Mouse (Mus musculus) right cerebral cortex, postnatal 25 days (tissue): Measurements from ENCODE around the gene Atp6v0e.

Experiments used
- DNase-seq: peaks from one replicate; pipeline ENCODE4 v3.0.0; 2022

Atp6v0e gene

DNA sequence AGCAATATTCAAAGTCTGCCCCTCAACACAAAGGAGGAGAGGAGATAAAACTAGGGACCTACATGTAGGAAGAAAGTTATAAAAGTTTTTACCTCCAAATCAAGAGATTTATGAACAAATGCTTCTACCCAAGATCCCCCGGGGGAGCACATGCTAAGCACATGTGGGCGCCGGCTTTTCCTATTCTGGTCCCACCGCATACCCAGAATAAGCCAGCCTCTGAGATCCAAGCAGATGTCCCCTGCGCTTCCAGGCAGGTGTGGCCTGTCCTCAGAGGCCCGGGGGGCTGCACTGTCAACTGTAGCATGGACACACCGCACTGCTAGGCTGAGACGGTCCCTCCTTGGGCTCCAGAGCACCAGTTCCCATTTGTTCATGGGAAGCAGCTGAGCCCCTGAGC lies 19.6 kb upstream of the Atp6v0e start:
- DNase-seq = no peak

DNA sequence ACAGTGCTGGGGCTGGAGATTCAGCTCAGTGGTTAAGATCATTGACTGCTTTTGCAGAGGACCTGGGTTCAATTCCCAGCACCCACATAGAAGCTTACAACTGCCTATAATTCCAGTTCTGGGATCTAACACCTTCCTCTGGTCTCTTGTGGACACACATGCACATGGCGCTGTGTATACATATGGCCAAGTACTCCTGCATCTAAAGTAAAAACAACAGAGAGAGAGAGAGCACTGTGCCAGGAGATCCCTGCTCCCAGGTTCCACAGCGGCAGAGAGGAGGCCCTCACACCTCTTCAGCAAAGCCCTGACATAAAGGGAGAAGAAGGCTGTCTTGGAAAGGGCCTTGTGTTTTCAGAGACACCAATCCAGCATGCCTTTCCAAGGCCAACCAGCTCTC lies 19.0 kb upstream of the Atp6v0e start:
- DNase-seq = no peak

DNA sequence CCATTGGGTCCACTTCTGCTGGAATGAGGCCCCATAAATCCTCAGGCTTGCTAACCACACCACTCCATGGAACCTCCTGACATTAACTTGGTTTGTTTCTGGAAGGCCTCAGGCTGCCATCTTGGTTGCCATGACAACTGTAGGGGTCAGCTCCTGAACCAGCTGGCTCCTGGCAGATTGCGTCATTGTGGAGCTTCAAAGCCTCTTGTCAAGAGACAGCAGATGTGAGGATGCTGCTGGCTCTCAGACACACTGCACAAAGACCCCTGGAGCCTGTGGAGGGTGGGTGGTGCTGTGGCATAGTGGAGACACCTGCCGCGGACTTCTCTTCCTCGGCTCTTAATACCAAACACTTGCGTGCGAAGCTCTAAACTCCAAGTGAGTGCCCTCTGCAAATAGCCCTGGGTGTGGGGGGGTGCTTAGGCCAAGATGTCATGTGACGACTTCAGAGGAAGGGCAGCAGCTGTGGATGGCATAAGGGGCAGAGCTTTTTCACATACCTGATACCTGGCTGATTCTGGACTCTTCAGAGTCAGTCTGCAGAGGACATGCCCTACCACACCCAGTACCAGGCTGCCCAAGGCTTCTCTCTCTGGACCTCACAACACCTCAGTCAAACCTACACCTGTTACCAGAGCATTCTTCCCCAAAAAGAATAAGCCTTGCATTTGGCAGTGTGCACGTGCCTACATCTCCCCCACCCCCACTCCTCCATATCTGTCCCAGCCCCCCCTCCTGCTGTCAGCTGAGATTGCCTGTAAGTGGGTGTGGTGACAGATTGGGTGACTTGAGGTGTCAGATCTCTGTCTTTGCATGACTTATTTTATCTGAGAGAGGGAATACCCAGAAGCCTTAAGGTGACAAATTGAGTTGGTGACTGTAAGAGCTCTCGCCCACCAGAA lies 18.3 kb upstream of the Atp6v0e start:
- no peak for DNase-seq

DNA sequence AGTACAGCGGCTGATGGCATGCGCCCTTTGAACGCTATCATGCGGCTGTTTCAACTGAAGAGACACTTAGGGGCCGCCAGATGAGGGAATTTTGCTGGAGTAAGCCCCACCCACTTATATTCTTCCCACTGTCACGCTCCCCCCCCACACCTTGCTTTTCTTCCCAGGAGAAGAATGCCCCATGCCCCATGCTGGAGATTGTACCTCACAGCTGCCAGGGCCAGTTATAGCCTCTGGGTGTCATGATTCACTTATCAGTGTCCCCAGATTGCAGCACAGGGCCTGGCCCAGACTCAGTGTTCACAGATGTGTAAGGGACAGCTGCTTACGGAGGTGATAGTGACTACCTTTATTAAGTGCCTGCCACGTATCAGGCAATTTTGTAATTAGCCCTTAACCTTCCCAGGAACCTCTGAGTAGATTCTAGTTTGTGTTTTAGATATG lies 17.6 kb upstream of the Atp6v0e start:
- DNase-seq = no peak

DNA sequence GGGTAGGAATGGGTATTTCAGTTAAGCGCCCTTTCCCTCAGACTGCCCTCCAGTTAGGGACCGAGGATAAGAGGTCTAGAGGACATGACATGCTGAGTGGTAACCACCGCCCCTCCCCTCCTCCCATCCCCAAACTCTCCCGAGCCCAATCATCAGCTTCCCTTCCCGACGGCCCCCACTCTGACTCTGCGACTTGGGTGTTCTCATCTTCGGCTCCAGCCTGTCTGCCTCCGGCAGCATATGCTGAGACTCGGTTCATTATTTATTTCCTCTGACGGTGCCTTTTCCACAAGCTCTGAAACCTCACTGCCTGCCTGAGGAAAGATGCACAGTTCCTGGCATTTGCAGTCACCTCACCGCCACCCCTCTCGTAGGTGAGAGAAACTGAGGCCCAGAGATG lies 15.7 kb upstream of the Atp6v0e start:
- no peak for DNase-seq

DNA sequence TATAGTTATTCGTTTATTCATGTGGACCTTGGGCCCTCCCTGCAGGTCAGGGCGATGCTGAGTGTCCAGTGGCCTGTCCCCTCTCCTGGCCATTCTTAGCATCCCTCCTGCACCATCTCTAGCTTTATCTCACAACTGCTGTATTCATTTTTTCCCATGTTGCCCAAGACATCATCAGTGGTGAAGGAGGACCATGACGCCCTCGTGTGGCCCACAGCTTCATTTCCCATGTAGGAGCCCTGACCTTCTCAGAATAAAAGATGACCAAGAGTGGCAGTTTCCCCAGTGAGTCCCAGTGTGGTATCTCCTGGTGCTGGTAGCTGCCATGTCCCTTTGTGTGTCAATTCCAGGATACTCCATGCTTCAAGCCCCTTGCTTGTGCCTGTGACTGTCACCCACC lies 13.5 kb upstream of the Atp6v0e start:
- DNase-seq = no peak

DNA sequence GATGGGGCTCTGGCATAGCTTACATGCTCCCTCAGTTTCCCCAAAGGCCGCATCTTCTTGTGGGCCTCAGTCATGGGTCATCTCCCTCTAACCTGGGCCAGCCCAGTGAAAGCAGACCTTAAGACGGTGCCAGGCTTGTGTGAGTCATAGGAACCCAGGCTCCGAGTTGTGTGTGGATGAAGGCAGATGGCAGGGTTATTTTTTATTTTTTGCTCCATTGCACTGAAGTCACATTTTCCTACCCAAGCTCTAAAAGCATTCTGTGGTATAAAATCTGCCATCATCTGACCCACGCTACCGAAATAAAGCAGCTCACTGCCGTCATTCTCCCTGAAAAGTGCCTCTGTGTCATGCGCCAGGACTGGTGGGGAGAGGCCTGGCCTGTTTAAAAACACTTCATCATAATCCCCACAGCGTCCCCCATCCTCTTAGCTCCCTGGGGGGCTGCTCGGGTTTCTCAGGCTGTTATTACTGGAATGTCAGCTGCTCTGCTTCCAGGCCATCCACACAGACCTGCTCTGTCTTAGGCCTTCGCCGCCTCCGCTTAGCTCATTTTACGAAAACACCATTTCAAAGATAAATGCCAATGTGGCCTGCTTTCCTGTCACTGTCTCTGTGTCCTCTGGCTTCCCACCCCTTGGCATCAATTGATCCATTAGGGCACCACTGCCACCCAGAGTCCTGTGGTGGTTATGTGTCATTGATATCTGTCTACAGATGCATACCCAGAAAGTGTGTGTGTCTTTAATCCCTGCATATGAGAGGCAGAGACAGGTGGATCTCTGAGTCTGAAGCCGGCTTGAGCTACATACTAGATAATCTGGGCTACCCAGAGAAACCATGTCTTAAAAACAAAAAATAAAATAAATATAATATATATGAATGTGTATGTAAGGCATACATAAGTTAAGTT lies 12.3 kb upstream of the Atp6v0e start:
- DNase-seq = no peak

DNA sequence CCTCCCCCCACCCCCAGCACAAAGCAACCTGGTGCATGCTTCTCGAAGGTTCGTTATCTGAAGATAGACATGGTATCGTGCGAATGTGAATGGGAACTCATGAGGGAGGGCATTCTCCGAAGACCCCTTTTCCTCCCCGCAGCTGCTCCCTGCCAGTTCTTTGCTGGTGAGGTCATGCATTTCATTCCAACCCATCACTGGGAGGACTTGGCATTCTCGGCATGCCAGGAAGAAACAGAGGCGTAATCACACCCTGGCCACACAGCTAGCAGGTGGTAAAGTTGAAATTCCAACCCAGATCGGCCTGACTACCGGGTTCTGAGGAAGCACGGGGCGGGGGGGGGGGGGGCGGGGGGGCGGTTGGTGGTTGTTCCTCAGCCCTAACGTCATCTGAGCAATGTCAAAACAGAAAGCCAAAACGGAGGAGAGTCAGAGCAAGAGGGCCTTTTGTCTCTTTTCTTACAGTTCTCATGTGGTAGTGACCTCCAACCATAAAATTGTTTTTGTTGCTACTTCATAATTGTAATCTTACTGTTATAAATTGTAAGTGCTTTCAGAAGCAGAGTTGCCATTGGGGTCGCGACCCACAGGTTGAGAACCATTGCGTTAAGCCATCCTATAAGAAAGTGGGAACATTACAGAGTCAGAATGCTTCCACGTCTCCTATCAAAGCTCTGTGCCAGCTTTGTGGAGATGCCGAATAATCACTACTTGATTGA lies 4.0 kb upstream of the Atp6v0e start:
- no peak for DNase-seq

DNA sequence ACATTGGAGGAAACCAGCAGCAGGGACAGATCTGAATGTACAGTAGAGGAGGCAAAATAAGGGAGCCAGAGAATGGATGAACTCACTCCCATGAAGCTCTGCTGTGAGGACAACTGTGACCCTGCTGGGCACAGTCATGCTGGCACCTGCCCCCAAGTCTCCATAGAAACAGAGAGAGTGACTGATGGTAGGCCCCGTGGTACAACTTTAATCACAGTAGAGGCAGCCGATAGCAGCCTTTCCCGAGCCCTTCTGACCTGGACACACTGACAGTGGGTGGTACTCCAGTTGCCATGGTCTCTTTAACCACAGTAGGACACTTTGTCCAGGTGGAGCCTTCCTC lies 3.5 kb upstream of the Atp6v0e start:
- DNase-seq = no peak

DNA sequence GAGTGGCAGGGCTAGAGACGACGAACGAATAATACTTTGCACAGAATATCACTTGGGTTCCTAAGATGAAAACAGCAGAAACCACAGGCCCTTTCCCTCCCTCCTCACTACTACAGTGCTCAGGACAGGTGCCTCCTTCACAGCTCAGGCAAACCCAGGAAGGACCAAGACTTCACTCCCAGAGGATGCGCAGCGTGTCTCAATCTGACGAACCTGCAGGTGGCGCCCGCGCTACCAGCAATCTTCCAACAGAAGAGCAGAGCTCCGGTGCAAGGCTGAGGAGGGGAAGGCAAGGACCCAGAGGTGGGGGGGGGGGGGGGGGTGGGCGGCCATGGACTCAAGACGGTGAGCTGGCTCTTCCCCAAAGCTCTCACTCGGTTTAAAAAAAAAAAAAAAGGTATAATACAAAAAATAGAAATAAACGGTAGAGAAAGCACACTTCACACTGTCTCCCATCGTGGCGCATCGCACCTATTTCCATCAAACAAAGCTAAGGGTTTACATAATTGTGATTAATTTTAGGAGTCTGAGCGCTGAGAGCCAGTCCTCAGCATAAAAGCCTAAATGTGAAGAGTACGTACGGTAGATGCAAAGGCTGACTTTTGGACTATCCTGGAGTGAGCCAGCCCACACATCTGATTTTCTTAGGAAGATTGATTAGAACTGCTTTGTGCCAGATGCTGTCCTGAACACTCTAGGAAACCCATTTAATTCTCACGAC lies 2.7 kb upstream of the Atp6v0e start:
- peak; percentile 86 for DNase-seq

DNA sequence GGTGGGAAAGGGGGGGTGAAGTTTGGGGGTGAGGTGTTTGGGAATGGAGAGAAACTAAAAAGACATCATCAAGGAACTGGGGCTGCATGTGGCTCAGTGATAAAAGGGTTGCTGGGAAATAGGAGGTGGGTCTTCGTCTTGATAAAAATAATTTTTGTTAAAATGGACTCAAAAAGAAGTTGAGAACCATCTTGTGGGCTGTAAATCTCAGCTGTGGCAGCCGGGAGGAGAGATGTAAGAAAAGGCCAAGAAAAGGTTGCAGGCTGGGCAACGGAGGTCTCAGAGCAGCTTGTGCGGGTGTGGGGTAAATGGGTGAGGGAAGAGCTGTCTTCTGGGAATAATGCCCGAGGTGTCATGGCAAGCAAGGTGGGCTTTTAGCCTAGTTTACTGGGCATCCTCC lies 827 bp upstream of the Atp6v0e start:
- no peak for DNase-seq

DNA sequence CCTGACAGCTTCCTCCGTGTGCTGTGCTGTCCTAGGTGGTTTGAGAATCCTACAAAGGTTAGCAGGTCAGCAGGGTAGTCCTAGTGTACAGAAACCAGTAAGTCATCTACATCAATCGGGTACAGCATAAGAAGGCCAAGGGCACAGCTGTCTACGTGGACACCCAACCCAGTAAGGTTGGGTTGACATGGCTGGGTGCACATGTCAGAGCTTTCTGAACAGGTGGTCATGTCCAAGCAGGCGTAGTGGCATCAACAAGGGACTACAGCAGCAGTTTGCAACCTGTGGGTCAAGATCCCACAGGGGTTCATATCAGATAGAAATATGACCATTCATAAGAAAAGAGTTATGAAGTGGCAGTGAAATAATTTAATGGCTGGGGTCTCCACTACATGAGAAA lies 2.6 kb downstream of the Atp6v0e start:
- no peak for DNase-seq

DNA sequence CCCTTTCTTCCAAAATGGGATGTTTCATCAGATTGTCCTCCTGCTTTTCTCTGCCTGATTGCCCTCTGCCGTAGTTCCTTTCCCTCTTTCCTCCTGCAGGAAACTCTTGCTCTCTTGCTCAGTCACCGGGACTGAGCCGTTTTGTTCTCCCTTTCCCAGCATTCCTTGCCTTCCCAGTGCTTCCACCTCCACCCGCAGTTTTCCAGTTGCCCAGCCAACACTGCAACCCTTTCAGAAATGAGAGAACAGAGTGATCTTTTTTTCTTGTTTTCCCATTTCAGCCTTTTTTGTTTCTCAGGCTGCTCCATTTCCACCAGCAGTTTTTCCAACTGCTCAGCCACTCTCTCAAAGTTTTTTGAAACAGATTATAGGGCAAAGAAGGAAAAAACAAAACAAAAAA lies 8.2 kb downstream of the Atp6v0e start:
- no peak for DNase-seq

DNA sequence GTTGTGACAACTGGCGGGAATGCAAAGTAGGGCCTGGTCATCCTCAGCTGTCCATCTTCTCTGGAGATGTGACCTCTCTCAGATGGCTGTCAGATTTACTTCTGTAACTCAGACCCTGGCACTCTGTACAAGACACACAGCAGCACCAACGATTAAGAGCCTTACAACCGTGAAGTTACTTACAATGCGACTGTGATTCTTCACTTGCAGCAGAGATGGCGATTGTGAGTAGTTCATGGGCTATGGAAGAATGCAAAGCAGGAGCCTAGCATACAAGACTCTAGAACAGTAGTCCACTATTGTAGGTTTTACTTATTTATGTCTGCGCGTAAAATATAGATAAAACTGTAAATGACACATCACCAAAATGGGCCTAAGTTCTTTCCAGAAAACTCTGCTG lies 12.8 kb downstream of the Atp6v0e start:
- DNase-seq = no peak

DNA sequence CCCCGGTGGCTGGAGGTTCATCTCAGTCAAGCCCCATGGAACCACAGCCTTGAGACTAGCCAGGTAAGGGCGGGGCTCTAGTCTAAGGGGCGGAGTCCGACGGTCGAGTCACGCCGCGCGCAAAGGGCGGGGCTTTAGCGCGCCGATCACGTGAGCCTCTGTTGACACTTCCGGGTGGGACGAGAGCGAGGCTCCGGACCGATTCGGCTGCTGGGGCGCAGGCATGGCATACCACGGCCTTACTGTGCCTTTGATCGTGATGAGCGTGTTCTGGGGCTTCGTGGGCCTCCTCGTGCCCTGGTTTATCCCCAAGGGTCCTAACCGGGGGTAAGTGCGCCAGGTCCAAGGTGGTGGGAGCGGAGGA lies 13.2 kb downstream of the Atp6v0e start:
- peak; percentile 90 for DNase-seq

DNA sequence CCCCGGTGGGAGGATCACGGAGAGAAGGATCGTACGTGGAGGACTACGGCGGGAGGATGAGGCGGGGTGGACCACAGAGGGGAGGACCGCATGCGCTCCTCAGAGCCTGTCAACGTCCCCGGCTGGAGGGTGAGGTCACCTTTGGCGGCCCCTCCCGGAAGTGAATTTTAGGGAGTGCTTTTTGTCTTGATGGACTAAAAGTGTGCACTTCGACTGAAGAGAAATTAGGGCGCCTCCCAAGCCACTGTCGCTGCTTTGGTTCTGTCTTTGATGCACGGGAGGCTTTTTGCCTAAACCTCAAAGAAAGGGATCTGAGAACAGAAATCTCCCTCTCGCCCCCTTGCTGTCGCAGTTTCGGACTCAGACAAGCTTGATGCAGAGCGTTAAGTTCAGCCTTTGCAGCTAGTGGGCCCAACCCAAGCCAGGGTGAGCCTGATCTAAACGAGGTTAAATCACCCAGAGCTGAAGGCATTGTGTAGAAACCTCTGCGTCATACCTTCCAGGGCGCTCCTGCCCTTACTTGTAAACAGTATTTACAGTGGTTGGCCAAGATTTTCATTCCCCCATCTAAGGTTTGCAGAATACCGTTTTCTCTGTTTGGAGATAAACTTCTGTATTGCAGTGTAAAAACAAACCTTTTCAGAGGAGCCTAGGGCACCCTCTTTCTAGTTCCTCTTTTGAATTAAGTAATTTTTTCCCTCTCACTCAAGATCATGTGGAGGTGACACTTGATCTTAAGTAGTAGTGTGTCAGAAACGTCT lies 13.8 kb downstream of the Atp6v0e start:
- no peak for DNase-seq

DNA sequence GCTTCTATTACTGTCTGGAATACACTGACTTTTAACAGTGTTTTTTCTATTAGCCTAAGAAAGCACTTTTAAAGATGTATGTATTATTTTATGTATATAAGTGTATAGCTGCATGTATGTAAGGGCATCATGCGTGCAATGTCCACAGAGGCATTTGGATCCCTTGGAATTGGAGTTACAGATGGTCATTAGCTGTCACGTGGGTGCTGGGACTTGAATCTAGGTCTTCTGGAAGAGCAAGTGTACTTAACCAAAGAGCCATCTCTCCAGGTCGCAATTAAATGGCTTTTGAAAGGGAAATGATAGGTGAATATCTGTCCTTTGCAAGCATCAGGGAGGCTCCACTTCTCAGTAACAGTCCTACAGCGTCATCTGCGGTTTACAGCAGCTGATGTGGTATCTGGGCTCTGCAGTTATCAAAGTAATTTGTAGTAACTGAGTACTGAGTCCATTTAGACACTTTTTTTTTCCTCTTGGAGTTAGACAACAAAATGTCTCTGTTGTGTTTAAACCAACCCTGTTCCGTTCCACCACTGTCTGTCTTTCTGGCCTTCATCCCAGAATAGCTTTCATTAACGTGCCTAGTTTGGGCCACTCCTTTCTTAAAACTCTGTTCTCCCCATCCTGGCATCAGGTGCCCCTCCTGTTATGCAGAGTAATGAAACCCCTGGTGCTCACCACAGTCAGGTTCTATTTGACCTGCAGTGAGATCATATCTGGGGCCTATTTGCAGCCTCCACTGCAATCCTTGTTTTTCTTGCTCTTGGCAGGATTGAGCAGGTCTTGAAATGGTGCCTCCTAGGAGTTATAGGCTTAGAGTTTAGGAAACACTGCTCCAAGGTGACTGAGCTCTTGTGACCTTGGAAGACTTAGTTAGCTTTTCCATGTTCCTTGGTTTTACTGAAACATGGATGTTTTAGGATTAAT lies 14.9 kb downstream of the Atp6v0e start:
- no peak for DNase-seq

DNA sequence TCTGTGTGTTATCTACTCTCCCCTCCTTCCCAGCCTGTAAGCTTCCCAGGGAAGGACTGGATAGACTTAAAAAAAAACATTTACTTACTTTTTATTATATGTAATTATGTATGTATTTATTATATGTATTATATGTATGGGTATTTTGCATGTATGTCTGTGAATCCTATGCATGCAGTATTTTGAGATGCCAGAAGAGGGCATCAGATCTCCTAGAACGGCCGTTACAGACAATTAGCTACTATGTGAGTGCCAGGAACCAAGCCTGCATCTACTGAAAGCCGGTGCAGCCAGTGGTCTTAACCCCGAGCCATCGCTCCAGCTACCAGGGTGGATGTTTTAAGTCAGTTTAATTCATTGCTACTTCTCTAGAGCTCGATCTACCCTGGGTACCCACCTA lies 18.2 kb downstream of the Atp6v0e start:
- DNase-seq = no peak

DNA sequence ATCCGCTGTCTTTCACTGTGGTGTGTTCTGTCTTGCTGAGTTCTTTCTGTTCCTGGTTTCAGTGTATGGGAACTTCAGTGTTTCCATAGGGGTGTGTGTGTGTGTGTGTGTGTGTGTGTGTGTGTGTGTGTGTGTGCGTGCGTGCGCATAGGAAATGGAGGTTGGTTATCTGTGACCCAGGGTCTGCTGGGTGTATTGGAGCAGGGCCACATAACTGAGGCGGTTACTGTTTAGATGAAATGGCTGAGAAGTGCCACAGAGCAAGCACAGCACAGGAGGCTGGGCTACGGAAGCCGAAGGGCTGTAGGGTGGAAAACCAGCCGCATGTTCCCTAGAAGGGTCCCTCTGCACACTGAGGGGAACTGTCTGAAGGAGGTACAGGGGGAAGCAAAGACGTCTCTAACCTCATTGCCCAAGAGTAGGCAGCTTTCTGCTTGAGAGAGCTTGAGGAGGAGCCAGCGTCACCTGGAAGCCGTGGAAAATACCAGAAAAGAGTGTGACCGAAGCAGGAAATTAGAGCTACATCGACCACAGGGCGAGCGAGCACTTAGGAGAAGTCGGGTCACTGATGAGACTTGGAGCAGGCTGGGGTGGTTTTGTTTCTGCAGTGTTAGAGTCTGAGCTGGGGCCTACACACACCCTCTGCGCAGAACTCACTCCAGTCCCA lies 23.4 kb downstream of the Atp6v0e start:
- DNase-seq = no peak
